Mouse (Mus musculus): Measurements from ENCODE around the gene C2cd2l. TPM values are rescaled to one million over a fixed set of nuclear protein-coding genes. Genes with fewer than 3 reads are reported as not detected.
A peak's percentile ranks its signal among the peaks of the same experiment; 100 is the strongest.
"Not testable (repeated sequence)": the region's sequence is repeated elsewhere in the genome, so short reads cannot be mapped to it uniquely, and the experiment has no call there.

C2cd2l gene
- polyA plus RNA-seq, 1 experiment from 2014 or later, result 17.1 TPM

DNA sequence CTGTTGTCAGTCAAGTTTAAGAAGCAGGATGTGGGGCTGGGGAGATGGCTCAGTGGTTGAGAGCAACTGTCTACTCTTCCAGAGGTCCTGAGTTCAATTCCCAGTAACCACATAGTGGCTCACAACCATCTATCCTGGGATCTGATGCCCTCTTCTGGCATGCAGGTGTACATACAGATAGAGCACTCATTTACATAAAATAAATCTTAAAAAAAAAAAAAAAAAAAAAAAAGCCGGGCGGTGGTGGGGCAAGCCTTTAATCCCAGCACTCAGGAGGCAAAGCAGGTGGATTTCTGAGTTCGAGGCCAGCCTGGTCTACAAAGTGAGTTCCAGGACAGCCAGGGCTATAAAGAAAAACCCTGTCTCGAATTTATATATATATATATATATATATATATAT is 3.6 kb upstream of the C2cd2l start:
- H3K4me3 ChIP-seq (ENCODE audit: low read depth, low read length); H3K27me3 ChIP-seq (ENCODE audit: control insufficient read depth, insufficient read depth, low read length); H3K9ac ChIP-seq (ENCODE audit: low read length); H3K27ac ChIP-seq (ENCODE audit: low read depth, low read length); ATAC-seq (ENCODE audit: insufficient read depth, low FRiP score, low TSS enrichment); H3K9me3 ChIP-seq (ENCODE audit: control insufficient read depth, low read length); H3K36me3 ChIP-seq (ENCODE audit: control insufficient read depth, insufficient read depth, low read length); H3K4me2 ChIP-seq (ENCODE audit: low read depth); DNase-seq (ENCODE audit: low spot score): not testable (repeated sequence)
- peaks cover 19% of the 10 kb centered on the region for H3K4me1 ChIP-seq (ENCODE audit: control insufficient read depth, insufficient read depth, low read length)
- WGBS, result 81% methylated on average over 4 of the region's 4 CpGs

DNA sequence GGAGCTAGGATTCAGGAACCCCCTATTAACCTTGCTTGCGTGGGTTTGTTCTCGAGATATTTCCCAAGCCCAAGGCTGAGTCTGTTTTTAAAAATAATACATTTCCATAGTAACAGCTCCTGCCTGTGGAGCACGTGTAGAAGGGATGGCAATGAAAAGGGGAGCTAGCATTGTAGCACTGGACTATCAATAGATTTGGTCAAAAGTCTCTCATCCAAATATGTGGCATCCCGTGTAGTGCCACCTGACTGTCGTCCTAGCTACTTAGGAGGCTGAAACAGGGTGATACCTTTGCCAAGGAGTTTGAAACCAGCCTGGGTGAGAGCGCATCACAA is 681 bp upstream of the C2cd2l start:
- H3K27me3 ChIP-seq (ENCODE audit: control insufficient read depth, insufficient read depth, low read length), result no peaks in the 10 kb centered on the region
- H3K36me3 ChIP-seq (ENCODE audit: control insufficient read depth, insufficient read depth, low read length), result no peaks in the 10 kb centered on the region; the same call in 1 of the 2 replicates
- peak overlapping the region; percentile 93 for H3K4me2 ChIP-seq (ENCODE audit: low read depth)
- H3K4me1 ChIP-seq (ENCODE audit: control insufficient read depth, insufficient read depth, low read length), result peaks cover 21% of the 10 kb centered on the region
- H3K9me3 ChIP-seq (ENCODE audit: control insufficient read depth, low read length), result no peaks in the 10 kb centered on the region
- H3K9ac ChIP-seq (ENCODE audit: low read length), result peak overlapping the region; percentile 85
- ATAC-seq (ENCODE audit: insufficient read depth, low FRiP score, low TSS enrichment) (no peak), DNase-seq (ENCODE audit: low spot score) (no peak)
- 0 out of 2 replicates have a peak overlapping the region, but pooled peaks have one; percentile 42 for H3K27ac ChIP-seq (ENCODE audit: low read depth, low read length)
- H3K4me3 ChIP-seq (ENCODE audit: low read depth, low read length), result peak overlapping the region; percentile 91
- 28% methylated on average over 6 of the region's 6 CpGs for WGBS

DNA sequence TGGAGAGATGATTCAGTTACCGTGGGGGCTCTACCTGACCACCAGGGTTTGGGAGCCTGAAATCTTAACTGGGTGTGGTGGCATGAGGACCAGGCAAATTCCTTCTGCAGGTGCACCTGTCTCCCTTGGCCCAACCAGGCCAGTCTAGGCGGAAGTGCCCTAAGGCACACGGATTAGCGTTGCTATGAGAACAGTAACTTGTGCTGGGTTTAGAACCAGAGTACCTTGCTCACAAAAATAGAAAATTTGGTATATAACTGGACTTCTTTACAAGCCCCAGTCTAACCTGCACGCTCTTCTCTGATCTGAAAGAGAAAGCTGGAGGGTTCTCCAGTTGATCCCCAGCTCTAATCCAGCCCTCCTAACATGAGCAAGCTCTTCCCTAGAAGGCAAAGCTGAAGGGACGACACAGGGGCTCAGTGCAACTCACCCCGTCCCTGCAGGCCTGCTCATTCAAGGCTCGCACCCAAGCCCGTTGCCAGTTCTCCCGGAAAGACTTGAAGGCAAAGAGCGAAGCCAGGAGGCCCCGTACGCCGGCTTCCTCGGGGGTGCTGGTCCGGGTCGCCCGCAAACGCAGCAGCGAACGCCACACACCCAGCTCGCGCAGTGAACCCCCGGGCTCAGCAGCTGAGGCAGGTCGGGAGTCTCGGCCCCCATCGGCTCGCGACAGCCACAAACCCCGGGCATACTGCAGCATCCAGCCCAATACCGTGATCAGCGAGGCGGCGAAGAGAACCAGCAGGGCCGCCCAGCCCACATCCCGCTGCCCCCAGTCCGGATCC is 789 bp downstream of the C2cd2l start:
- H3K9ac ChIP-seq (ENCODE audit: low read length), result peak overlapping the region; percentile 85
- 0 out of 2 replicates have a peak, but pooled peaks have one; percentile 23 for ATAC-seq (ENCODE audit: insufficient read depth, low FRiP score, low TSS enrichment)
- peaks cover 6% of the 10 kb centered on the region for H3K36me3 ChIP-seq (ENCODE audit: control insufficient read depth, insufficient read depth, low read length)
- peaks cover 21% of the 10 kb centered on the region for H3K4me1 ChIP-seq (ENCODE audit: control insufficient read depth, insufficient read depth, low read length)
- H3K27me3 ChIP-seq (ENCODE audit: control insufficient read depth, insufficient read depth, low read length), result no peaks in the 10 kb centered on the region
- no peak overlapping the region for H3K27ac ChIP-seq (ENCODE audit: low read depth, low read length)
- peak overlapping the region; percentile 93 for H3K4me2 ChIP-seq (ENCODE audit: low read depth)
- H3K4me3 ChIP-seq (ENCODE audit: low read depth, low read length), result peak overlapping the region; percentile 91
- no peaks in the 10 kb centered on the region for H3K9me3 ChIP-seq (ENCODE audit: control insufficient read depth, low read length)
- peak; percentile 49 for DNase-seq (ENCODE audit: low spot score)
- 3% methylated on average over 36 of the region's 37 CpGs for WGBS

DNA sequence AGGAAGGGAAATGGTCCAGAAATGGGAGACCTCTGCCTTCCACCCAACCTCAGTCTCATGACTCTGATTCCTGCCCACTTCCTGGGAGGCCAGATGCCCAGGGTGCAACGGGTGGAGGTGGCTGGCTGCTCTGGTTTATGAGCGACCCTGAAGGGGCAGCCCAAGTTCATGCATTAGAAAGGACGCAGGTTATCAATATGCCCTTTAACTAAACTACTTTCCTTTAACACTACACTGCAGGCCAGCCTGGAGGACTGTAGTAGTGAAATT is 1.3 kb downstream of the C2cd2l start:
- 44% methylated on average over 3 of the region's 3 CpGs for WGBS
- H3K9ac ChIP-seq (ENCODE audit: low read length), result peak overlapping the region; percentile 14; the same call in 1 of the 2 replicates
- H3K36me3 ChIP-seq (ENCODE audit: control insufficient read depth, insufficient read depth, low read length), result peaks cover 9% of the 10 kb centered on the region
- H3K4me2 ChIP-seq (ENCODE audit: low read depth), result peak overlapping the region; percentile 93
- H3K4me3 ChIP-seq (ENCODE audit: low read depth, low read length), result peak overlapping the region; percentile 91
- no peak for DNase-seq (ENCODE audit: low spot score)
- no peak for ATAC-seq (ENCODE audit: insufficient read depth, low FRiP score, low TSS enrichment)
- H3K27ac ChIP-seq (ENCODE audit: low read depth, low read length), result no peak overlapping the region
- H3K9me3 ChIP-seq (ENCODE audit: control insufficient read depth, low read length), result no peaks in the 10 kb centered on the region
- H3K4me1 ChIP-seq (ENCODE audit: control insufficient read depth, insufficient read depth, low read length), result peaks cover 21% of the 10 kb centered on the region
- H3K27me3 ChIP-seq (ENCODE audit: control insufficient read depth, insufficient read depth, low read length), result no peaks in the 10 kb centered on the region

DNA sequence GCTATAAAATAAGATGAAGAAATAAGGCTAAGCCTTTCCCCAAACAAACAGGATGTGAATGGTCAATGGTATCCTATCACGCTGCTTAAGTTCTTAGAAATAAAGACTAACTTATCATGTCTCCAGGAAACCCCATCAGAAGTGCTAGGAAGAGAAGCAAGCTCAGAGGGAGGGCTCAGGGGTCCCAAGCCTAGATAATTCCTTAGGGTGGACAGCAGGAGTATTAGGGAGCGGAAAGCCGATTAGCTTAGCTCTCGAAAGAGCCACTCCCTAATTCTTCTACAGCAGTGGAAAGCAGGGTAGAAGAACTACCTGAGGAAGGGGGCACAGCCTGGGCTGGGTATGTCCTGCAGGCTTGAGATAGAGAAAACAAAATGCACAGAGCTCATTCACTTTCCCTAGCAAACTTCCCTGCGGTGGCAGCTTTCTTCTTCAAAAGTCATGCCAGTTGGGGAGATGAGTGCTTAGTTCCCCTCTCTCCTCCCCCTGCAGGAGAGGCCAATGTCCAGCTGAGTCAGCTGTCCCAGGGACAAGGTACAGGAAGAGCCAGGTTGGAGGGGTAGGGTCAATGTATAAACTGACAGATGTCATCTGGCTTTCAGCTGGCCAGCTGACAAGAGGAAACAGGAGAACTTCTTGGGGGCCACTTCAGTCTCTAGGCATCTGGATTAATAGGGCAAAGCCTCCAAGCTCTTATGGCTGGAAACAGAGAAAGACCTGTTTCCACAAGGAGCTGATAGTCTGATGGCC is 1.8 kb downstream of the C2cd2l start:
- DNase-seq (ENCODE audit: low spot score) (no peak), ATAC-seq (ENCODE audit: insufficient read depth, low FRiP score, low TSS enrichment) (no peak)
- Histone ChIP-seq H3K36me3 (ENCODE audit: control insufficient read depth, insufficient read depth, low read length) (peaks cover 12% of the 10 kb centered on the region), H3K4me3 (ENCODE audit: low read depth, low read length) (peak overlapping the region; percentile 91; the same call in 1 of the 2 replicates), H3K4me2 (ENCODE audit: low read depth) (peak overlapping the region; percentile 93), H3K27ac (ENCODE audit: low read depth, low read length) (no peak overlapping the region), H3K9me3 (ENCODE audit: control insufficient read depth, low read length) (no peaks in the 10 kb centered on the region), H3K9ac (ENCODE audit: low read length) (peak overlapping the region; percentile 14), H3K27me3 (ENCODE audit: control insufficient read depth, insufficient read depth, low read length) (no peaks in the 10 kb centered on the region), H3K4me1 (ENCODE audit: control insufficient read depth, insufficient read depth, low read length) (peaks cover 21% of the 10 kb centered on the region)
- 70% methylated on average over 5 of the region's 5 CpGs for WGBS

DNA sequence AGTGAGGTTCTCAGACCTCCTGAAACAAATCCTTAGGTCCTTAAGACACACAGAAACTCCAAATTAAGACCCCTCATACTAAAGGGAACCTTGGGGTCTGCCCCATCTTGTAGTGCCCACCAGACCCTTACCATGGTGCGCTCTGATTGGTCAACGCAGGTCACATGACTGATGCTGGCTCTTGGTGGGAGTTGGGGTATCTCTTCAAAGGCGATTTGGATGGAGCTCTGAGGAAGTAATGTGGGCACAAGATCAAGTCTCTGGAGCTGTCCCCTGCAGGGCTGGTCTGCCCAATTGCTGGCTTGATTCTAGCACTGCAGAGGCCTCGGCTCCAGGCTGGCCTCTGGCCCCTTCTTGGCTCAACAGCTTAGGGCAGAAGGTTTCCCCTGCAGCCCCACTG is 2.6 kb downstream of the C2cd2l start:
- no peaks in the 10 kb centered on the region for H3K27me3 ChIP-seq (ENCODE audit: control insufficient read depth, insufficient read depth, low read length)
- DNase-seq (ENCODE audit: low spot score) (no peak), ATAC-seq (ENCODE audit: insufficient read depth, low FRiP score, low TSS enrichment) (no peak)
- no peak overlapping the region for H3K4me3 ChIP-seq (ENCODE audit: low read depth, low read length)
- H3K4me2 ChIP-seq (ENCODE audit: low read depth), result no peak overlapping the region
- peaks cover 21% of the 10 kb centered on the region for H3K4me1 ChIP-seq (ENCODE audit: control insufficient read depth, insufficient read depth, low read length)
- peaks cover 13% of the 10 kb centered on the region for H3K36me3 ChIP-seq (ENCODE audit: control insufficient read depth, insufficient read depth, low read length)
- H3K9me3 ChIP-seq (ENCODE audit: control insufficient read depth, low read length), result no peaks in the 10 kb centered on the region
- WGBS, result 72% methylated on average over 4 of the region's 4 CpGs
- H3K9ac ChIP-seq (ENCODE audit: low read length), result no peak overlapping the region
- H3K27ac ChIP-seq (ENCODE audit: low read depth, low read length), result no peak overlapping the region

DNA sequence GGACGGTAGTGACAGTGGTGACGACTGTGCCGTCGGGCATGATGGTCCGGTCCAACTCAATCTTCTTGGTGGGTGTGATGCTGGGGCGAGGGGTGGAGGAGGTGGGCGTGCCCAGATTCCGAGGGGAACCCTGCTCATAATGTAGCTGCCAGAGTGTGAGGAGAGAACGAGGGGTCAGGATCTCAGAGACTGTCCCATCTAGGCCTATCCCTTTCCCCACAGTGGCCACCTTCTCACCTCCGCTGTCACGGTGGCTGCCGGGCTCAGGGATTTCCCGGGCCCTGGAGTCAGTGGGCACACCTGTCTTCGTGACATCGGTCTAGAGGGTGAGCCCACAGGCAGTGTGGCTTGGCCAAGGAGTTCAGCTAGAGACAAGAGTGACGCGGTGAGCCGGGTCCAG is 5.2 kb downstream of the C2cd2l start:
- Histone ChIP-seq H3K9ac (ENCODE audit: low read length) (no peak overlapping the region), H3K4me1 (ENCODE audit: control insufficient read depth, insufficient read depth, low read length) (peaks cover 20% of the 10 kb centered on the region), H3K4me2 (ENCODE audit: low read depth) (no peak overlapping the region), H3K36me3 (ENCODE audit: control insufficient read depth, insufficient read depth, low read length) (peaks cover 13% of the 10 kb centered on the region), H3K27ac (ENCODE audit: low read depth, low read length) (no peak overlapping the region), H3K27me3 (ENCODE audit: control insufficient read depth, insufficient read depth, low read length) (no peaks in the 10 kb centered on the region), H3K4me3 (ENCODE audit: low read depth, low read length) (no peak overlapping the region), H3K9me3 (ENCODE audit: control insufficient read depth, low read length) (no peaks in the 10 kb centered on the region)
- WGBS, result 93% methylated on average over 18 of the region's 18 CpGs
- ATAC-seq (ENCODE audit: insufficient read depth, low FRiP score, low TSS enrichment), result no peak
- no peak for DNase-seq (ENCODE audit: low spot score)

DNA sequence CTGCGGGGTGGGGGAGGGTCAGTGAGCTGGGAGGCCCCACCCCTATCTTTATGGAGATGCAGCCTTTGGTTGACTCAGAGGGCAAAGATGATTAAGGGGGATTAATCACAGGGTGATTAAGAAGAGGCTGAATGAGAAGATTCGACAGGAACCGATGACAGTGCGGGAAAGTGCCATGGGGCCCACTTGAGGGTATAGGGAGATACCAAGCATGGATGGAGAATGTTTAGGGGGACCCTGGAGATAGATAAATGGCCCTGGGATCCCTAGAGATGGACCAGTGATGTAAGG is 5.9 kb downstream of the C2cd2l start:
- peaks cover 13% of the 10 kb centered on the region for H3K36me3 ChIP-seq (ENCODE audit: control insufficient read depth, insufficient read depth, low read length)

More for the DNA sequence above, 5.9 kb downstream of the C2cd2l start:
- 76% methylated on average over 4 of the region's 4 CpGs for WGBS
- Histone ChIP-seq H3K4me2 (ENCODE audit: low read depth) (no peak overlapping the region), H3K4me1 (ENCODE audit: control insufficient read depth, insufficient read depth, low read length) (peaks cover 19% of the 10 kb centered on the region), H3K9ac (ENCODE audit: low read length) (no peak overlapping the region), H3K27ac (ENCODE audit: low read depth, low read length) (no peak overlapping the region), H3K27me3 (ENCODE audit: control insufficient read depth, insufficient read depth, low read length) (no peaks in the 10 kb centered on the region), H3K9me3 (ENCODE audit: control insufficient read depth, low read length) (no peaks in the 10 kb centered on the region), H3K4me3 (ENCODE audit: low read depth, low read length) (no peak overlapping the region)
- ATAC-seq (ENCODE audit: insufficient read depth, low FRiP score, low TSS enrichment) (no peak), DNase-seq (ENCODE audit: low spot score) (no peak)
